Mouse (Mus musculus): ENCODE results near the gene Zfand6.

DNA sequence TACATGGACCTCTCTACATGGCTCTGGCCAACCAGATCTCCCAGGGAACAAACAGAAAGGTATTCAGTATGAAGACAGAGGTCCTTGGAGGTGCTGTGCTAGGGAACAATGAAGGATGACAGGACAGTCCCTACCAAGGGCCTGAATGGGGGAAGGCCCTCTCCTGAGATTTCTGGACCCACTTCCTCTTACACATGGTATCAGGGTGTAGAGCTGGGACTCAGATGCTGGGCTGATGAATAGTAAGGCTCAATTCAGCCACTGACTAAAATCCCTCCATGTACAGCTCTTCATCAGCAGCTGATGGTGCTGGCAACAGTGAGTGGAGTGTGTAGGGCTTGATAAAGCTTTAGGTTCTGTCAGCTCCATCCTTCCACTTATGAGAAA, 94.8 kb downstream of the Zfand6 start:
- TF ChIP-seq CTCF (IDR thresholded peaks at IDR 0.05; ENCODE audit: insufficient read depth, low read depth, low read length) = no peak
- TF ChIP-seq POLR2A (IDR thresholded peaks at IDR 0.05; ENCODE audit: insufficient read depth, low read depth, low read length) = no peak
